Mouse (Mus musculus): ENCODE measurements at regions not wholly inside any gene's neighbourhood (a gene's known extent, or its start where the extent isn't known, plus 50 kb on each side); places are given as distances from the start of the nearest gene placed in this dataset.

DNA sequence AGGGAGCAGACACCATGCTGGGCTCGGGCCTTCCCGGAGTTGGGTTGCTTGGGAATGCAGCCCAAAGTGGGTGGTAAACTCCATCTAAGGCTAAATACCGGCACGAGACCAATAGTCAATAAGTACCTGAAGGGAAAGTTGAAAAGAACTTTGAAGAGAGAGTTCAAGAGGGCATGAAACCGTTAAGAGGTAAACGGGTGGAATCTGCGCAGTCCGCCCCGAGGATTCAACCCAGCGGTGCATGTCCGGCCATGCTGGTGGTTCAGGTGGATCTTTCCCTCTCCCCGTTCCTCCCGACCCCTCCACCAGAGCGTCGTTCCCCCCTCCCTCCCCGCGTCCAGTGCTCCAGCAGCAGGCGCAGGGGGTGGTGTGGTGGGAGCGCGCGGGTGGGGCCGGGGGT lies 179.1 kb upstream of the Arhgef26 start:
- Histone ChIP-seq H3K27ac (ENCODE audit: insufficient read depth, low read length) (no peak overlapping the region), H3K27me3 (ENCODE audit: control insufficient read depth, insufficient read depth, low read length) (no peaks in the 10 kb centered on the region), H3K4me1 (ENCODE audit: control insufficient read depth, insufficient read depth, insufficient read length) (no peaks in the 10 kb centered on the region), H3K4me3 (ENCODE audit: extremely low read depth, insufficient read depth, insufficient read length) (no peak overlapping the region), H3K36me3 (ENCODE audit: control insufficient read depth, insufficient read depth, low read length) (no peaks in the 10 kb centered on the region)
- TF ChIP-seq POLR2A (IDR thresholded peaks at IDR 0.05; ENCODE audit: low read depth, low read length) (no peak), CTCF (IDR thresholded peaks at IDR 0.05; ENCODE audit: extremely low read depth, insufficient read depth, insufficient read length, insufficient replicate concordance) (no peak)
- WGBS = 54% methylated on average over 22 of the region's 22 CpGs
- DNase-seq (ENCODE audit: low read depth in 1 of 2, low spot score in 2 of 2) = peak; percentile 26 to 29

GRCm38 (mm10) chr3:62170647-62171046 lies 167.5 kb upstream of the Arhgef26 start:
- Histone ChIP-seq H3K27me3 (ENCODE audit: control insufficient read depth, insufficient read depth, low read length) (no peaks in the 10 kb centered on the region; the same call in 1 of the 2 replicates), H3K27ac (ENCODE audit: insufficient read depth, low read length) (no peak overlapping the region), H3K4me1 (ENCODE audit: control insufficient read depth, insufficient read depth, insufficient read length) (no peaks in the 10 kb centered on the region), H3K4me3 (ENCODE audit: extremely low read depth, insufficient read depth, insufficient read length) (no peak overlapping the region), H3K36me3 (ENCODE audit: control insufficient read depth, insufficient read depth, low read length) (no peaks in the 10 kb centered on the region)
- DNase-seq (ENCODE audit: low read depth in 1 of 2, low spot score in 2 of 2) = no peak
- TF ChIP-seq POLR2A (IDR thresholded peaks at IDR 0.05; ENCODE audit: low read depth, low read length) = no peak
- no peak for TF ChIP-seq CTCF (IDR thresholded peaks at IDR 0.05; ENCODE audit: extremely low read depth, insufficient read depth, insufficient read length, insufficient replicate concordance)
- whole genome bisulfite sequencing = 57% methylated on average over 4 of the region's 4 CpGs

GRCm38 (mm10) chr3:62187807-62188509 lies 150.2 kb upstream of the Arhgef26 start:
- TF ChIP-seq CTCF (IDR thresholded peaks at IDR 0.05; ENCODE audit: extremely low read depth, insufficient read depth, insufficient read length, insufficient replicate concordance) = no peak
- TF ChIP-seq POLR2A (IDR thresholded peaks at IDR 0.05; ENCODE audit: low read depth, low read length) = no peak
- Histone ChIP-seq H3K27me3 (ENCODE audit: control insufficient read depth, insufficient read depth, low read length) (no peaks in the 10 kb centered on the region), H3K4me1 (ENCODE audit: control insufficient read depth, insufficient read depth, insufficient read length) (no peaks in the 10 kb centered on the region), H3K4me3 (ENCODE audit: extremely low read depth, insufficient read depth, insufficient read length) (no peak overlapping the region), H3K36me3 (ENCODE audit: control insufficient read depth, insufficient read depth, low read length) (no peaks in the 10 kb centered on the region), H3K27ac (ENCODE audit: insufficient read depth, low read length) (no peak overlapping the region)
- 75% methylated on average over 3 of the region's 3 CpGs for WGBS
- DNase-seq (ENCODE audit: low read depth in 1 of 2, low spot score in 2 of 2) = no peak

DNA sequence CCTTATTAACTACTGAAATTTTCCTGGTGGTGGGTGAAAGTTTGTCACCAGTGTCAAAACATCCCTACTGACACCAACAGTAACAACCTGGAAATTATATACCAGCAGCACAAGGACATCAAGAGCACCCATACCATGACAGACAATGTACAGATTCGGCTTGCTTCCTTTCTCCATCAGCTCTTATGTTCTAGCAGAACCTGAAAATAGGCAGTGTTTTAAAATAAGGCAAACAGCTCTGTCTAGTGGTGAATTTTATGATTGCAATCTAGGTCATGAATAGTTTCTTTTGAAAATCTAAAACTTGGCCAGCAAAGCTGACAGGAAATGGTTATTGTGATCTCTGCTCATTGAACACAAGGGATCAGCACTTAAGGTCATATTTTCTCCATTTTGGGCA lies 145.7 kb upstream of the Arhgef26 start:
- DNase-seq (ENCODE audit: low read depth in 1 of 2, low spot score in 2 of 2) = no peak
- no peak for TF ChIP-seq CTCF (IDR thresholded peaks at IDR 0.05; ENCODE audit: extremely low read depth, insufficient read depth, insufficient read length, insufficient replicate concordance)
- 20% methylated on average over 1 of the region's 1 CpGs for WGBS
- Histone ChIP-seq H3K4me1 (ENCODE audit: control insufficient read depth, insufficient read depth, insufficient read length) (no peaks in the 10 kb centered on the region), H3K4me3 (ENCODE audit: extremely low read depth, insufficient read depth, insufficient read length) (no peak overlapping the region), H3K27me3 (ENCODE audit: control insufficient read depth, insufficient read depth, low read length) (no peaks in the 10 kb centered on the region), H3K36me3 (ENCODE audit: control insufficient read depth, insufficient read depth, low read length) (no peaks in the 10 kb centered on the region), H3K27ac (ENCODE audit: insufficient read depth, low read length) (no peak overlapping the region)

DNA sequence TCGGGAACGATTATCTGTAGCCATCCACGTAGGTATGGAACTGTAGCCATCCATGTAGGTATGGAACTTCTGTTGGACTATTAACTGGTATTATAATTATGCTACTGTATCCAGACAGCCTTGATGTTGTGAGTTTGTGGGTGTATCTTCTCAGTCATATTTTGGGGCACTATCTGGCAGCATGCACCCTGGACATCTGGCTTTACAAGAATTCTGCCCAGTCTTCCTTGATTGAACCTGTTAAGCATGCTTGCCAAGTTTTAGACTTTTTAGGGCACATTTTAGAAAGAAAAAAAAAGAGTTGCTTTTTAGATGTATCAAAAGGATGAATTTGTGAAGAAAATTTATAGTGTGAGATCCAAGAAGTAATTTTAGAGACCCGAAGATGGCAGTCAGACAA lies 143.7 kb upstream of the Arhgef26 start:
- Histone ChIP-seq H3K27me3 (ENCODE audit: control insufficient read depth, insufficient read depth, low read length) (no peaks in the 10 kb centered on the region), H3K27ac (ENCODE audit: insufficient read depth, low read length) (no peak overlapping the region), H3K4me3 (ENCODE audit: extremely low read depth, insufficient read depth, insufficient read length) (no peak overlapping the region), H3K4me1 (ENCODE audit: control insufficient read depth, insufficient read depth, insufficient read length) (no peaks in the 10 kb centered on the region), H3K36me3 (ENCODE audit: control insufficient read depth, insufficient read depth, low read length) (no peaks in the 10 kb centered on the region)
- WGBS = 92% methylated on average over 4 of the region's 4 CpGs
- DNase-seq (ENCODE audit: low read depth in 1 of 2, low spot score in 2 of 2) = no peak
- TF ChIP-seq CTCF (IDR thresholded peaks at IDR 0.05; ENCODE audit: extremely low read depth, insufficient read depth, insufficient read length, insufficient replicate concordance) = no peak
- TF ChIP-seq POLR2A (IDR thresholded peaks at IDR 0.05; ENCODE audit: low read depth, low read length) = no peak

DNA sequence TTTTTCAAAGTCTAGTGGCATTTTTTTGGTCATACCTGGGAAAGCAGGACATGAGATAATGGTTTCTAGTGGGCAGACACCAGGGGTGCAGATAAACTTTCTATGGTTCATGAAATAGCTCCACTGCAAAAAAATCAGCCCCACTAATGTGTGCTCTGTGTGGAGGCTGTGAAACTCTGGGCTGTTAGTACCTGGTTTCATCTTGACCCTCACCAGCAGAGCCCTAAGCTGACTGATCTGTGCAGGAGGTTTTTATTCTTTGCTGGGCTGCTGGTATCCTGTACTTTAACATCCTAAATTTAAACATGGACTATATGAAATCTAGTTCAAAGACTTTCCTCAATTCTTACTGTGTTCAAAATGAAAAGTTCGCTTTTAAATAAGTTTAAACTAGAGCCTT lies 141.5 kb upstream of the Arhgef26 start:
- DNase-seq (ENCODE audit: low read depth in 1 of 2, low spot score in 2 of 2) = no peak
- 76% methylated on average over 1 of the region's 1 CpGs for WGBS
- Histone ChIP-seq H3K27ac (ENCODE audit: insufficient read depth, low read length) (no peak overlapping the region), H3K36me3 (ENCODE audit: control insufficient read depth, insufficient read depth, low read length) (no peaks in the 10 kb centered on the region), H3K4me1 (ENCODE audit: control insufficient read depth, insufficient read depth, insufficient read length) (no peaks in the 10 kb centered on the region), H3K4me3 (ENCODE audit: extremely low read depth, insufficient read depth, insufficient read length) (no peak overlapping the region), H3K27me3 (ENCODE audit: control insufficient read depth, insufficient read depth, low read length) (no peaks in the 10 kb centered on the region)
- no peak for TF ChIP-seq POLR2A (IDR thresholded peaks at IDR 0.05; ENCODE audit: low read depth, low read length)
- no peak for TF ChIP-seq CTCF (IDR thresholded peaks at IDR 0.05; ENCODE audit: extremely low read depth, insufficient read depth, insufficient read length, insufficient replicate concordance)

DNA sequence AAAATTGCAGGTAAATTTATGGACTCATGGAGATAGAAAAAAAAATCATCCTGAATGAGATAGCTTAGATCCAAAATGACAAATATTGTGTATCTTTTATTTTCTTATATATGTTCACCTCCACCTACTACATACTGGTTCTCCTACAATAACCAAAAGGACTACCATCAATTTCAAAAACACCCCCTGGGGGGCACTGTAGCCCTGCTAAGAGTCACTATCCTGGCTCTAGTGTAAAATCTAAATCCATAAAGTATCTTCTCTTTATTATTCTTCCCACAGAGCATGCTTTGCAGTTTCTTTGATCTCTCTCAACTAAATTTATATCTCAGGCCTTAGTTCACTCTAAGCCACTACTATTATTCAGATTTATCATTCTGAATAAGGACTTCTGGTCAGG lies 122.3 kb upstream of the Arhgef26 start:
- Histone ChIP-seq H3K27me3 (ENCODE audit: control insufficient read depth, insufficient read depth, low read length) (no peaks in the 10 kb centered on the region), H3K4me1 (ENCODE audit: control insufficient read depth, insufficient read depth, insufficient read length) (no peaks in the 10 kb centered on the region), H3K4me3 (ENCODE audit: extremely low read depth, insufficient read depth, insufficient read length) (no peak overlapping the region), H3K36me3 (ENCODE audit: control insufficient read depth, insufficient read depth, low read length) (no peaks in the 10 kb centered on the region), H3K27ac (ENCODE audit: insufficient read depth, low read length) (no peak overlapping the region)
- DNase-seq (ENCODE audit: low read depth in 1 of 2, low spot score in 2 of 2) = no peak
- TF ChIP-seq POLR2A (IDR thresholded peaks at IDR 0.05; ENCODE audit: low read depth, low read length) (no peak), CTCF (IDR thresholded peaks at IDR 0.05; ENCODE audit: extremely low read depth, insufficient read depth, insufficient read length, insufficient replicate concordance) (no peak)
